Mouse (Mus musculus): ENCODE data around the gene Zar1.
"Not testable (repeated sequence)": the region's sequence is repeated elsewhere in the genome, so short reads cannot be mapped to it uniquely, and the experiment has no call there.

The Zar1 gene

GRCm38 (mm10) chr5:72580970-72581332, at the start of gene Zar1:
Zar1 (minus strand) TSS chr5:72581254.
- not testable (repeated sequence) for DNase-seq

GRCm38 (mm10) chr5:72630026-72630425, 49.0 kb upstream of the Zar1 start:
- no peak for DNase-seq

DNA sequence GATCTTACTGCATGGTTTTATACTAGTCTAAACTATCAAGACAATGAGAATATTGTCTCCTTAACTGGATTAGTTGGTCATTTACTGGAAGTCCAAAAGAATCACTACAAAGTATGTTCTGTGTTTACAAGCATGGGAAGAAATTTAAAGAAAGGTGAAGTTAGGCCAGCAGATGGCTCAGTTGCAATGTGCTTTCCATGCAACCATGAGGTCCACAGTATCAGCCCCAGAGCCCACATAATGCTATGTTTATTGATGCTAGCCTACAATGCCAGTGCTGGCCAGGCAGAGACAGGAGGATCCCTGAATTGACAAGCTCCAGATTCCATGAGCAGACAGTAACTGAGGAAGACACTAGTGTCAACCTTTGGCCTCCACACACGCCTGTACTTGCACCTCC, 40.0 kb upstream of the Zar1 start:
- DNase-seq, result no peak

GRCm38 (mm10) chr5:72617413-72617812, 36.4 kb upstream of the Zar1 start:
- no peak for DNase-seq

GRCm38 (mm10) chr5:72603138-72603537, 22.1 kb upstream of the Zar1 start:
- DNase-seq, result no peak

DNA sequence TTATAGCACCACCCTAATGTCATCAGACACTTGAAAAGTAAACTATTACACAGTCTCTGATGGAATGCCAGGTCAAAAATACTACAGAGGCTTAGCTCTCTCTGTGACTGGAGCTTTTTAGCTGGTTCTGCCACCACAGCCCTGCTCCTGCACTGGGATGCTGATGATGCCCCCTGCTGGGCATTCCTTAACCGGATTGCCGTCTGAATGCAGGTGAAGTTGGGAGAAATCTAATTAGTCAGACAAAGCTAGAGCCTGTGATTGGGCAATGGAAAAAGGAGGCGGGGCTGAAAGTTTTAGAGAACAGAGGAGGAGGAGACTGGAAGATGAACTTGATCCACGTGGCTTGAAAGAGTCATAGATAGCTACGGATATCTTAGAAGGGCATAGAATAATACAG, 20.0 kb upstream of the Zar1 start:
- DNase-seq, result peak; percentile 80

DNA sequence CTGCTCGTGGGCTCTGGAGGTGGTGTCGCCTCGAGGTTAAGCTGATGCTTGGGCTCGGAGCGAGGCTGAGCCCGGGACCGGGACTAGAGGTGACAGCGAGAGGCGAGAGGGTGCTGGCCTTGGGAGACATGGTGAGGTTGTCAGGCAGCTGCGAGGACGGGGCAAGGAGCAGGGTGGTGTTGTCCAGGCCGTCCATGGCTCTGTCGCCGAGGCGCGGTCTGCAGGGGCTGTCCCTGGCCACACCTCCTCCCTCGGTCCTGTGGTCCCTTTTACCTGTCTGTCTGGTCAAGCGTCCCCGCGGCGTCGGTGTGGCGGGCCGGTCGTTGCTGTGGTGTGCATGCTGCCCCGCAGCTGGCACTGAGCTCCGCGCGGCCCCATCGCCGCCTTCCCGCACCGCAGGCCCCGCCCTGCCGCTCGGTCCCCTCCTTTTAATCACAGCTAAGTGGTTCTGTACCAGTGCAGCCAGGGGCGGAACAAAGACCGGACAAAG, 6.2 kb upstream of the Zar1 start, which contains the start of gene Gm5868:
Gene Gm5868 (minus strand): TSS at position 360 of the 490 bp plus-strand sequence.
- no peak for DNase-seq

DNA sequence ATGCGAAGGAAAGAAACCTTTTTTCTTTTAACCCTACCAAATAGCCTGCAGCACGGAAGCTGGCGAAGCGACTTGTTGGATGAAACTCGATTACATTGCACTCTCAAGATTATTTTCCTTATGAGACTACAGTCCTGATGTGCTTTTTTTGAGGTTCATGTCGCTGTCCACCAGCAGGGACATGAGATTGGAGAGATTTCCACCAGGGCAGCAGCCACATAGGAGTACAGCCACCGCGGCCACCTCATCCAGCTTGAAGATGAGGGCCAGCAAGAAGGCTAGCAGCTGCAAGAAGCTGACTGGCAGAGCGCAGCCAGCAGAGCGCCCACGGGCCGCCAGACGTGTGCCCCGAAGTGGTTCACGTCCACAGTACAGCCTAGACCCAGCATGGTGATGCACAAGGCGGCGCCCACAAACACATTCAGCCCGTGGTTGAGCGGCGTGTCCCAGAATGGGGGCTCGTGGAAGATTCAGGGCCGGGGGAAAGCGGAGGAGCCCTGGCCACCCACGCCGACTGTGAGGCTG, 5.7 kb upstream of the Zar1 start:
- DNase-seq, result not testable (repeated sequence)

DNA sequence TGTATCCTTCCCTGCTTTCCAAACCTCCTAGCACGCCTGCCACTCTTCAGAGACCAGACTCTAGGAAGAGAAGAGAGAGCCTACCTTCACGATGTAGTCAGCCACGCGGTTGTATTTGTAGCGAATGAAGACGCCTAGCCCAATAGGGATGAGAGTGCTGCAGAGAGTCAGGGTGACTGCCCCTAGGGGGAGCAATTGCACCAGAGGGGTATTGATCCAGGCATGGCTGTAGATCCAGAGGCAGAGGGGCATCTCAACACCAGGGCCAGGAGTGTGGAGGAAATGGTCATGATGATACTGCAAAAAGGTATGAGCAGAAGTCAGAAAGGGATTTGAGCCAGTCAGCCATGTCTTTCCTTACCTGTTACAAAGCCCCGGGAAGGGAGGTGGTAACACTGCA, 5.1 kb upstream of the Zar1 start:
- peak; percentile 21 for DNase-seq

- not testable (repeated sequence) for DNase-seq
These were observed 725 bp downstream of the Zar1 start for GRCm38 (mm10) chr5:72580088-72580969.

GRCm38 (mm10) chr5:72579599-72579998, 1.5 kb downstream of the Zar1 start:
- DNase-seq, result not testable (repeated sequence)

DNA sequence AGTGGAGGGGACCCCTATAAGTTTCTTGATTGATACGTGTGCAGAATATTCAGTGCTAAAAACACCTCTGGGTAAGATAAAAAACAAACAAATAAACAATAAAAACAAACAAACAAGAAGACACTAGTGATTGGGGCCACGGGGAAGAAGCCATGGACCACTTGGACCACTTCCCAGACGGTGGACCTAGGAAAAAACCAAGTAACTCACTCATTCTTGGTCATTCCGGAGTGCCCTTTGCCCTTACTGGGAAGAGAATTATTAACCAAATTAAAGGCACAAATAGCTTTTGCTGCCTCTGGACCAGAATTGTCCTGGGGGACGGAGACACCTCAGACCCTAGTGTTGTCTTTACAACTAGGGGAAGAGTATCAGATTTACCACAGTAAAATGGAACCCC, 15.4 kb downstream of the Zar1 start:
- peak; percentile 38 for DNase-seq

GRCm38 (mm10) chr5:72563183-72563582, 17.9 kb downstream of the Zar1 start:
- not testable (repeated sequence) for DNase-seq

DNA sequence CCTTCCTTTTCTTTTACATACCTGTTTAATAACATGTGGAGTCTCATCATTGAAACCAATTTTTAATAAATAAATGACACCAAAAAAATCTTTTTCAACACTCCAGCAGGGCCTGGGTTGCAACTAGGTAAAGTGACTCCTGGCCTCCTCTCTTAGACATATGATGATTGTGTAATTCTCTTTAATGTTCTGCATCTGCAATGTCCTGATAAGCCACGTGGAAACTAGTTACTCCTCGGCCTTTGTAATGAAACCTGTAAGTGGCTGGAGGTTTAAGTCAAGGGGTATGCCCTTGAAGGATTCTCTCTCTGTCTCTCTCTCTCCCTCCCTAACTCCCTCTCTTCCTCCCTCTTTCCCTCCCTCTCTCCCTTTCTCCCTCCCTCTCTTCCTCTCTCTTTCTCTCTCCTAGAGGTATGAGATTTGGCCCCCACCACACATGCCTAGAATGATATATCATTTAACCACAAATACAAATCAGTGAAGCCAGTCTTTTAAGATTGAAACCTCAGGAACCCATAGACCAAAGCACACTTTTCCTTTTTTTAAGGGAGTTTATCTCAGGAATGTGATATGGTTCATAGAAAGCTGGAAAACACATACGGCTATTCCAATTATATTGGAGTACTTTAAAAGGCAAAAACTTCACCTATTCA, 20.0 kb downstream of the Zar1 start:
- DNase-seq, result no peak

GRCm38 (mm10) chr5:72559544-72560049, 21.5 kb downstream of the Zar1 start, which contains the start of gene Nfxl1:
Nfxl1 (minus strand) TSS chr5:72559684.
- DNase-seq, result peak; percentile 96

DNA sequence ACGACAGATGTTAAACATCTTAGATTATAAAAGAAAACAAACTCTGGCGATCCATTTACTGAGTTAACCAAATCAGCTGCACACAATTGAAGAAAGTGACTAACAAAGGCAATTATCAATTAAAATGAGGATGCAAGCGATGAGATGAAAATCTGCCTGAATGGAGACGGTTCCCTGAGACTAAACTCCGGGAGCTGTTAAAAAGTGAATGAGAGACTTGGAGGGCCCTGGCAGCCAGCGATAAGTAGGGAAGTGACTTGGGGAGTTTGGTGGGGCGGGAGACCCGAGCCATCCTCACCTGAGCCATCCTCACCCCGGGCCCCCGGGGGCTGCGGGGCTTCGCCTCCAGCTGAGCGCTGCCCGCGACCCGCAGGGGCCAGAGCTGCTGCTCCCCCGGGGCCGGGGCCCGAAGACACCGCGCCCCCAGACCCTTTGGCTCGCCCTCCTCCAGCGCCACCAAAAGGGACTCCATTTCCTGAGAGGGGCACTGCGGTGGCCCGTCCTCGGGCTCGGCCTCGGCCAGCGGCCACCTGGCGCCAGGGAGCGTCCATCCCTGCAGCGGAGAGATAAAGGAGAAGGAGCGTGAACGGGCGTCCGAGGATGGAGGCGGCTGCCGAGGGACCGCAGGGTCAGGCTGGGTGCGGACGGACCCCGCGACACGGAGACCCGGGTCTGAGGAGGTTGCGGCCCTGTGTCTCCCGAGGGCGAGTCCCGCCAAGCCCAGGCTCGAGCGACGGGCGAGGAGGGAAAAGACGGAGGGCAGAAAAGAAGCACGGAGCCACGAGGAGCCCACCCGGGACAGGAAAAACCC, 22.1 kb downstream of the Zar1 start:
- no peak for DNase-seq

DNA sequence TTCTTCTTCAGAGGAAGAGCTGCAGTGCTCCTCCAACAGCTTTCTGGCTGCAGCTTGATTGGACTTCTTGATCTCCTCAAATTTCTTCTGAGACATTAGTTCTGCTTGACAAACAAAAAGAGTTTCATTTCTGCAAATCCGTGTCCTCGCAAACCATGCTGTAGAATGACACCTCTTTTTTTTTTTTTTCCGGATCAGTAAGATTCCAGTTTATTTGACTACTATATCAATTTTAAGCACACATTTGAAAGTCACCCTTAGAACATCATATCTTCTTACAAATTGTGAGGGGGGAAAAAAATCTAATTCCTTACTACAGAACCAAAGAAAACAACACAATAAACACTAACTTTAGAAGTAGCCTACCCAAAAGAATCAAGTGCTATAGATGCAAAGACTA, 24.8 kb downstream of the Zar1 start:
- DNase-seq, result no peak

DNA sequence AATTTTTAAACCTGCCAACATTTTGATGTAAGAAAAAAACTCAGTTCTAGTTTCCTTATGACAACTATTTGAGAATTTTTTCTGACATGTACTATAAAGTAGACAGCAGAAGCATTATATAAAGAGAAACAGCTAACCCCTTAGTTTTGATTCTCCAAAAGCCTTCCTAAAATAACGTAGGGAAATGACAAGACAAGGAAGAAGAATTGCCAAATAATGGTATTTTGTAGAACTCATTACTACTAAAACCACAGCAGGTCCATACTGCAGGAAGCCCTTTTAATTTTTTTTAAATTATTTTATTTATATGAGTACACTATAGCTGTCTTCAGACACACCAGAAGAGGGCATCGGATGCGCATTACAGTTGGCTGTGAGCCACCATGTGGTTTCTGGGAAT, 29.8 kb downstream of the Zar1 start:
- no peak for DNase-seq

DNA sequence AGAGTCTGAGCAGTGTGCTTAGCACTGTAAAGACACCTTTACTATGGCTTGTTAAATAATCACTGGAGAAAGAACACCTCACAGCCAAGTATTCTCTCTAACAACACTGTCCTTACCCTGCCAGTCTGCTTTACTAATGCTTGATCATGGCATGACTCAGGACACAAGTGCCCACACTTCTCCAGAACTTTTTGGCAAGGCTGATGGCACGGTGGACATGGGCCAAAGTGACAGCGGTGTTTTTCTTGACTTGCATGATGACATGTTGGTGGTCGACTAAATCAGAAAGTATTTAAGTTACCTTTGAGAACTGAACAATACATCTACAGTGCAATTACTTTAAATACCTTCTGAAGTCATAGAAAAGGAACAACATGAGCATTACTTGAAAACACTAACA, 52.2 kb downstream of the Zar1 start:
- DNase-seq, result no peak
